Mouse (Mus musculus) stomach, postnatal 0 days (tissue): Measurements from ENCODE around the gene Scube3.

Source experiments
- CTCF ChIP-seq: IDR thresholded peaks from 2 replicates; pipeline ENCODE4 v1.5.1; 2016; ENCODE audit warnings: antibody characterized with exemption, low read depth, mild to moderate bottlenecking, moderate library complexity
- EP300 ChIP-seq: optimal IDR thresholded peaks from 2 replicates; pipeline ENCODE3; 2016; ENCODE audit warnings: antibody characterized with exemption

DNA sequence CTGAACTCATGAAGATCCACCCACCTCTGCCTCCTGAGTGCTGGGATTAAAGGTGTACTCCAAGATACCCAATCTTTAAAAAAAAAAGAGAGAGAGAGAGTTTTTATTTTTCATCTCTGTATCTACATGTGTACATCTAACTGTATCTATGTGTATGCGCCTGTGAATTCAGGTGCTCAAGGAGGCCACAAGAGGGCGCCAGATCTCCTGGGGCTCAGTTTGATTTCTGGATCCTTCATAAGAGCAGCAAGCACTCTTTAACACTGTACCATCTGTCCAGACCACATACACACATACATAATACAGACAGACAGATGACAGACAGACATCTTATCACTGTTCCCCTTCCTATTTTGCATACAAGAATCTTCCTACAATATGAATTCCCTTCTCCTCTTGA, 49.6 kb upstream of the Scube3 start:
- TF ChIP-seq CTCF (peak; percentile 55), EP300 (no peak)
